Mouse (Mus musculus): ENCODE results near the gene Fam83f. TPM values are rescaled to one million over a fixed set of nuclear protein-coding genes. Genes with fewer than 3 reads are reported as not detected.
"Not testable (repeated sequence)": the region's sequence is repeated elsewhere in the genome, so short reads cannot be mapped to it uniquely, and the experiment has no call there.

Gene Fam83f
- polyA plus RNA-seq, 1 experiment from 2014 or later: 19.2 TPM

- 90% methylated on average over 4 of the region's 4 CpGs for WGBS
- H3K36me3 ChIP-seq; H3K4me1 ChIP-seq (replicated peaks); H3K9ac ChIP-seq; H3K27me3 ChIP-seq (replicated peaks); H3K27ac ChIP-seq; H3K4me3 ChIP-seq (replicated peaks); H3K9me3 ChIP-seq; ATAC-seq; H3K4me2 ChIP-seq (replicated peaks): not testable (repeated sequence)
Observed at GRCm38 (mm10) chr15:80735708-80736107, 64.1 kb downstream of the Fam83f start.

GRCm38 (mm10) chr15:80736553-80736952, 64.9 kb downstream of the Fam83f start:
- Histone ChIP-seq H3K36me3 (no peaks in the 10 kb centered on the region), H3K9me3 (no peaks in the 10 kb centered on the region), H3K9ac (no peak overlapping the region), H3K27ac (no peak overlapping the region), H3K4me3 (replicated peaks) (no peak overlapping the region), H3K4me1 (replicated peaks) (no peaks in the 10 kb centered on the region), H3K4me2 (replicated peaks) (no peak overlapping the region), H3K27me3 (replicated peaks) (no peaks in the 10 kb centered on the region)
- WGBS: 56% methylated on average over 1 of the region's 1 CpGs
- no peak for ATAC-seq

GRCm38 (mm10) chr15:80738244-80738643, 66.6 kb downstream of the Fam83f start:
- Histone ChIP-seq H3K27me3 (replicated peaks) (no peaks in the 10 kb centered on the region), H3K36me3 (no peaks in the 10 kb centered on the region), H3K9ac (no peak overlapping the region), H3K9me3 (no peaks in the 10 kb centered on the region), H3K4me2 (replicated peaks) (no peak overlapping the region), H3K4me3 (replicated peaks) (no peak overlapping the region), H3K4me1 (replicated peaks) (no peaks in the 10 kb centered on the region), H3K27ac (no peak overlapping the region)
- ATAC-seq: no peak
- 93% methylated on average over 2 of the region's 2 CpGs for WGBS

GRCm38 (mm10) chr15:80739972-80740371, 68.3 kb downstream of the Fam83f start:
- Histone ChIP-seq H3K4me1 (replicated peaks) (no peaks in the 10 kb centered on the region), H3K4me3 (replicated peaks) (no peak overlapping the region), H3K4me2 (replicated peaks) (no peak overlapping the region), H3K27me3 (replicated peaks) (no peaks in the 10 kb centered on the region), H3K36me3 (no peaks in the 10 kb centered on the region), H3K9ac (no peak overlapping the region), H3K27ac (peak overlapping the region; percentile 41; the same call in 1 of the 2 replicates), H3K9me3 (no peaks in the 10 kb centered on the region)
- ATAC-seq: no peak
- WGBS: 90% methylated on average over 1 of the region's 1 CpGs

- no peak overlapping the region for H3K4me3 ChIP-seq (replicated peaks)
Observed at GRCm38 (mm10) chr15:80741836-80742235, 70.2 kb downstream of the Fam83f start.

GRCm38 (mm10) chr15:80742991-80743474, 71.4 kb downstream of the Fam83f start:
- no peak overlapping the region for H3K4me3 ChIP-seq (replicated peaks)
- no peak overlapping the region for H3K27ac ChIP-seq
- H3K9ac ChIP-seq: no peak overlapping the region
- H3K27me3 ChIP-seq (replicated peaks): no peaks in the 10 kb centered on the region
- H3K9me3 ChIP-seq: no peaks in the 10 kb centered on the region
- H3K4me1 ChIP-seq (replicated peaks): no peaks in the 10 kb centered on the region
- ATAC-seq: peak; percentile 86
- no peak overlapping the region for H3K4me2 ChIP-seq (replicated peaks)
- no peaks in the 10 kb centered on the region for H3K36me3 ChIP-seq
- 73% methylated on average over 3 of the region's 3 CpGs for WGBS

More at GRCm38 (mm10) chr15:80741836-80742235, 70.2 kb downstream of the Fam83f start:
- H3K9me3 ChIP-seq: no peaks in the 10 kb centered on the region
- no peaks in the 10 kb centered on the region for H3K36me3 ChIP-seq
- H3K27ac ChIP-seq: no peak overlapping the region
- H3K4me2 ChIP-seq (replicated peaks): no peak overlapping the region
- no peaks in the 10 kb centered on the region for H3K4me1 ChIP-seq (replicated peaks)
- WGBS: 61% methylated on average over 1 of the region's 1 CpGs
- H3K27me3 ChIP-seq (replicated peaks): no peaks in the 10 kb centered on the region
- ATAC-seq: no peak
- H3K9ac ChIP-seq: no peak overlapping the region

- Histone ChIP-seq H3K36me3 (no peaks in the 10 kb centered on the region), H3K4me3 (replicated peaks) (no peak overlapping the region), H3K27ac (no peak overlapping the region), H3K4me1 (replicated peaks) (no peaks in the 10 kb centered on the region), H3K9me3 (no peaks in the 10 kb centered on the region), H3K9ac (no peak overlapping the region), H3K27me3 (replicated peaks) (no peaks in the 10 kb centered on the region), H3K4me2 (replicated peaks) (no peak overlapping the region)
- WGBS: 87% methylated on average over 7 of the region's 7 CpGs
- ATAC-seq: no peak
Observed at GRCm38 (mm10) chr15:80743606-80744005, 72.0 kb downstream of the Fam83f start.

GRCm38 (mm10) chr15:80744667-80745422, 73.2 kb downstream of the Fam83f start:
- H3K36me3 ChIP-seq: no peaks in the 10 kb centered on the region
- no peaks in the 10 kb centered on the region for H3K9me3 ChIP-seq
- H3K4me2 ChIP-seq (replicated peaks): no peak overlapping the region
- H3K27ac ChIP-seq: no peak overlapping the region
- H3K4me1 ChIP-seq (replicated peaks): no peaks in the 10 kb centered on the region
- no peak overlapping the region for H3K4me3 ChIP-seq (replicated peaks)
- whole genome bisulfite sequencing: 89% methylated on average over 3 of the region's 3 CpGs
- H3K27me3 ChIP-seq (replicated peaks): no peaks in the 10 kb centered on the region
- no peak for ATAC-seq
- no peak overlapping the region for H3K9ac ChIP-seq

- Histone ChIP-seq H3K27ac (no peak overlapping the region), H3K9me3 (no peaks in the 10 kb centered on the region), H3K36me3 (no peaks in the 10 kb centered on the region), H3K27me3 (replicated peaks) (no peaks in the 10 kb centered on the region), H3K4me1 (replicated peaks) (no peaks in the 10 kb centered on the region), H3K4me2 (replicated peaks) (no peak overlapping the region), H3K4me3 (replicated peaks) (no peak overlapping the region), H3K9ac (no peak overlapping the region)
- no peak for ATAC-seq
- WGBS: 63% methylated on average over 5 of the region's 5 CpGs
Observed at GRCm38 (mm10) chr15:80748979-80749378, 77.3 kb downstream of the Fam83f start.

Other genes with a start within 250 kb of the Fam83f start
- gene Enthd1, start 106.7 kb upstream of the Fam83f start, polyA plus RNA-seq (2015; fragmentation: Nextera tagmentation; extraction: Ambion mirVana): not detected in 2 replicates
- 0.95 and 1.3 TPM in 2 replicates for gene Grap2, start 99.3 kb upstream of the Fam83f start, polyA plus RNA-seq (2015; fragmentation: Nextera tagmentation; extraction: Ambion mirVana)
- gene Tnrc6b, start 39.5 kb downstream of the Fam83f start, polyA plus RNA-seq (2015; fragmentation: Nextera tagmentation; extraction: Ambion mirVana): 19.8 and 20.7 TPM in 2 replicates